Mouse (Mus musculus) cortical plate, adult 2 months (tissue): ENCODE results near the gene Apba3.

Experiments used
- CTCF ChIP-seq: fragments of 200-500 bp; IDR thresholded peaks from 2 replicates; pipeline ENCODE4 v1.5.1; 2011; ENCODE audit warnings: mild to moderate bottlenecking, control low read depth, low read length; ENCODE audit not compliant: insufficient read depth; ENCODE audit errors: extremely low read depth
- POLR2A ChIP-seq: fragments of 200-500 bp; IDR thresholded peaks from 2 replicates; pipeline ENCODE4 v1.6.1; 2011; ENCODE audit warnings: mild to moderate bottlenecking, low read length, control low read depth; ENCODE audit not compliant: insufficient read depth; ENCODE audit errors: extremely low read depth

DNA sequence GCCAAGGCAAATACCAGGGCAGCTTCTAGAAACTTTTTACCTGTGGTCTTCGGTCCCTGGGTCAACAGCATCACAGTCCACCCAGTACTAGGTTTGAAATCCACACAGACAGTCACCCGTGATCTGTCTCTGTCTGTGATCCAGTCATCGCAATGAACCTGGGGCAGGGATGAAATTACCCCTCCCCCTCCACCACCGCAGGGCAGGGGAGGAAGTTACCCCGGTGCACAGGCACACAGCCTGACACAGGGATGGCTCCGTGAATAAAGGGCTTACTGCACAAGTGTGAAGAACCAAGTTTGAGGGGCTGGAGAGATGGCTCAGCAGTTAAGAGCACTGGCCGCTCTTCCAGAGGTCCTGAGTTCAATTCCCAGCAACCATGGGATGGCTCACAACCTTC is 37.0 kb downstream of the Apba3 start:
- TF ChIP-seq CTCF (no peak), POLR2A (no peak)
